ENCODE assay signal across 9 mouse cellular contexts in the genomic region with DNA sequence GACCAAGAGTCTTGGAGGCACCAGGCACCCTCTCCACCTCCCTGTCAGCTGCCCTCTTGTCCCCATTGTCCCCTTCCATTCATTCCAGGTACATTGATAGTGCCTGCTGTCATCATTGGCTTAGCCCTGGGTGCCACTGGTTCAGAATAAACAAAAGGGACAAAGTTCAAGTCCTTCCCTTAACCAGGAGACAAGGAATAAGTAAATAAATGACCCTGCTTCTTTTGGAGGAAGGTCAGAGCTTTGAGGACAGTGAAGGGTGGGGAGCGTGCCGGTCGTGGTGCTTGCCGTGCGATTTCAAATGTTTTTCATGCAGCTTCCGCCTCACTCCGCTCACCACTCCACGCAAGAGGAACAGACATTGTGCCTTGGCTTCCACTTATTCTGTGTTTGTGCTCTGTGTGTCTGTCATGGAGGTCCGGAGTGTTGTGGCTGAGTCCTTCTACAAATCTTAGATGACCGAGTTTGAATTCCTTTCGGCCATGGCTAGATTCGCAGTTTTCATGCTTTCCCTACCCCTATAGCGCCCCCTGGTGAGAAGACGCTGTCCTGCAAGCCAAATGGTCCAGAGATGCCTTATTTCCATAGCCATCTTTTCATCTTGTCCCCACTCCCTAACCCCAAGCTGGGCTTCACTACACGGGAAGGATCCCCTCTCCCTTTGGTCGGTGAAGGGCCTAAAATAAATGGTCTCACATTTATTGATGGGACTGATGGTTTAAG. TPM values are rescaled to one million over a fixed set of nuclear protein-coding genes. Genes with fewer than 3 reads are reported as not detected.
DNase-seq lines count a peak whose midpoint lies in the region; ATAC-seq and TF ChIP-seq lines count a peak whose summit lies in the region.
"Had no signal": no experiment of that assay in that cellular context is flagged by ENCODE, and none has a peak within 500 bp of the region (broad histone marks: within the 10 kb centered on the region; RNA-seq: fewer than 3 reads in every experiment).

No protein-coding gene starts in this region.

- H3K4me2 ChIP-seq in embryonic facial prominence, embryonic 13.5 days: peak overlapping the region; percentile 39
- H3K4me2 ChIP-seq in heart, embryonic 14.5 days (ENCODE audit: low read length): peak overlapping the region; percentile 42
- peak overlapping the region; percentile 43 for H3K4me2 ChIP-seq in lung, embryonic 14.5 days

- ATAC-seq in embryonic facial prominence, embryonic 13.5 days (ENCODE audit: insufficient number of reproducible peaks, insufficient read depth, low FRiP score, low TSS enrichment, low read depth): no peak
- ATAC-seq in heart, embryonic 14.5 days (ENCODE audit: insufficient number of reproducible peaks, insufficient read depth, low FRiP score, low read depth): no peak
- ATAC-seq in lung, embryonic 14.5 days (ENCODE audit: insufficient read depth): 0 out of 2 replicates have a peak, but pooled peaks have one; percentile 29

- H3K9me3 ChIP-seq in E14TG2a.4 (ENCODE audit: low read length): no peaks in the 10 kb centered on the region
- no peaks in the 10 kb centered on the region for H3K9me3 ChIP-seq in embryonic facial prominence, embryonic 13.5 days
- H3K9me3 ChIP-seq in heart, embryonic 14.5 days (ENCODE audit: control insufficient read depth, low read length): no peaks in the 10 kb centered on the region
- H3K9me3 ChIP-seq in lung, embryonic 14.5 days (ENCODE audit: low read depth, low read length): no peaks in the 10 kb centered on the region

- H3K4me3 ChIP-seq in E14TG2a.4 (replicated peaks; ENCODE audit: low read length): no peak overlapping the region
- H3K4me3 ChIP-seq in embryonic facial prominence, embryonic 13.5 days: no peak overlapping the region
- no peak overlapping the region for H3K4me3 ChIP-seq in heart, embryonic 14.5 days (ENCODE audit: control insufficient read depth in 1 of 2, insufficient read depth in 1 of 2, low read depth in 1 of 2, low read length in 2 of 2)
- no peak overlapping the region for H3K4me3 ChIP-seq in lung, embryonic 14.5 days (ENCODE audit: low read depth, low read length)

- peak; percentile 90 for DNase-seq in adrenal gland, postnatal 14 days
- DNase-seq in layer of hippocampus, adult 11-12 months (ENCODE audit: low spot score): peak; percentile 90
- DNase-seq in lung, embryonic 14.5 days: peak; percentile 87
- peak; percentile 83 for DNase-seq in right cerebral cortex, postnatal 14 days
- DNase-seq in urinary bladder, postnatal 14 days (ENCODE audit: low spot score): peak; percentile 83

- no peak overlapping the region for H3K27ac ChIP-seq in embryonic facial prominence, embryonic 13.5 days
- no peak overlapping the region for H3K27ac ChIP-seq in heart, embryonic 14.5 days (replicated peaks in 1 of 2; ENCODE audit: control insufficient read depth in 1 of 2, insufficient read depth in 1 of 2, low read depth in 2 of 2, low read length in 2 of 2)
- H3K27ac ChIP-seq in lung, embryonic 14.5 days (ENCODE audit: low read depth): no peak overlapping the region
- H3K27ac ChIP-seq: macrophage had no signal

- H3K9ac ChIP-seq in embryonic facial prominence, embryonic 13.5 days: no peak overlapping the region
- H3K9ac ChIP-seq in heart, embryonic 14.5 days (ENCODE audit: low read length): no peak overlapping the region
- no peak overlapping the region for H3K9ac ChIP-seq in lung, embryonic 14.5 days

- peaks cover 21% of the 10 kb centered on the region for H3K36me3 ChIP-seq in E14TG2a.4 (ENCODE audit: insufficient read depth, low read length)
- 0 out of 2 replicates have a peak, but pooled peaks cover 5% of the 10 kb centered on the region for H3K36me3 ChIP-seq in embryonic facial prominence, embryonic 13.5 days
- H3K36me3 ChIP-seq in heart, embryonic 14.5 days (ENCODE audit: control insufficient read depth, insufficient read depth, low read length): 0 out of 2 replicates have a peak, but pooled peaks cover 4% of the 10 kb centered on the region
- H3K36me3 ChIP-seq in lung, embryonic 14.5 days (ENCODE audit: insufficient read depth): no peaks in the 10 kb centered on the region

- peaks cover 35% of the 10 kb centered on the region for H3K4me1 ChIP-seq in E14TG2a.4 (replicated peaks; ENCODE audit: low read depth, low read length)
- H3K4me1 ChIP-seq in embryonic facial prominence, embryonic 13.5 days: peaks cover 7% of the 10 kb centered on the region
- H3K4me1 ChIP-seq in heart, embryonic 14.5 days (ENCODE audit: control insufficient read depth in 2 of 2, insufficient read depth in 2 of 2, low read length in 2 of 2): peaks cover 6 to 22% of the 10 kb centered on the region in 2 experiments
- peaks cover 6% of the 10 kb centered on the region; the same call in 1 of the 2 replicates for H3K4me1 ChIP-seq in lung, embryonic 14.5 days (ENCODE audit: insufficient read depth)

- peak; percentile 90 for TF ChIP-seq CTCF in E14TG2a.4 (conservative IDR thresholded peaks at IDR 0.05; ENCODE audit: low read length)
- peak; percentile 93 for TF ChIP-seq CTCF in lung, embryonic 14.5 days (IDR thresholded peaks at IDR 0.05; ENCODE audit: low read depth)

- H3K27me3 ChIP-seq in E14TG2a.4 (ENCODE audit: insufficient read depth, low read length): peaks cover 4% of the 10 kb centered on the region; the same call in 1 of the 2 replicates
- no peaks in the 10 kb centered on the region for H3K27me3 ChIP-seq in embryonic facial prominence, embryonic 13.5 days
- no peaks in the 10 kb centered on the region for H3K27me3 ChIP-seq in heart, embryonic 14.5 days (ENCODE audit: control insufficient read depth, insufficient read depth, low read length)
- no peaks in the 10 kb centered on the region for H3K27me3 ChIP-seq in lung, embryonic 14.5 days (ENCODE audit: insufficient read depth, low read length)

- WGBS in embryonic facial prominence, embryonic 13.5 days: 41% methylated on average over 16 of the region's 16 CpGs
- WGBS in heart, embryonic 14.5 days: 38% methylated on average over 16 of the region's 16 CpGs
- 34% methylated on average over 16 of the region's 16 CpGs for WGBS in lung, embryonic 14.5 days

RNA-seq across cellular contexts. Expression of gene Bloc1s4, which starts 6.2 kb away (rescaled TPM):
- 23.7 and 27.2 TPM in 2 replicates for total RNA-seq in adrenal gland, postnatal 14 days (2021)
- polyA plus RNA-seq in embryonic facial prominence, embryonic 13.5 days (2015; fragmentation: Nextera tagmentation; extraction: Ambion mirVana): 28.3 and 29.6 TPM in 2 replicates
- 19.9 and 22.7 TPM in 2 replicates for polyA plus RNA-seq in heart, embryonic 14.5 days (2014; fragmentation: Nextera tagmentation; extraction: Ambion mirVana)
- polyA plus RNA-seq in lung, embryonic 14.5 days (2014; fragmentation: Nextera tagmentation; extraction: Ambion mirVana): 23.2 and 23.9 TPM in 2 replicates

RNA-seq across cellular contexts. Expression of gene D5Ertd579e, which starts 46.5 kb away (rescaled TPM):
- total RNA-seq in adrenal gland, postnatal 14 days (2021): 60.2 and 61.5 TPM in 2 replicates
- polyA plus RNA-seq in embryonic facial prominence, embryonic 13.5 days (2015; fragmentation: Nextera tagmentation; extraction: Ambion mirVana): 20.0 and 20.2 TPM in 2 replicates
- polyA plus RNA-seq in heart, embryonic 14.5 days (2014; fragmentation: Nextera tagmentation; extraction: Ambion mirVana): 33.2 and 38.2 TPM in 2 replicates
- 23.7 and 25.5 TPM in 2 replicates for polyA plus RNA-seq in lung, embryonic 14.5 days (2014; fragmentation: Nextera tagmentation; extraction: Ambion mirVana)

RNA-seq across cellular contexts. Expression of gene Mrfap1, which starts 54.3 kb away (rescaled TPM):
- 550 and 571 TPM in 2 replicates for total RNA-seq in adrenal gland, postnatal 14 days (2021)
- 587 and 590 TPM in 2 replicates for polyA plus RNA-seq in embryonic facial prominence, embryonic 13.5 days (2015; fragmentation: Nextera tagmentation; extraction: Ambion mirVana)
- 390 and 410 TPM in 2 replicates for polyA plus RNA-seq in heart, embryonic 14.5 days (2014; fragmentation: Nextera tagmentation; extraction: Ambion mirVana)
- polyA plus RNA-seq in lung, embryonic 14.5 days (2014; fragmentation: Nextera tagmentation; extraction: Ambion mirVana): 568 and 573 TPM in 2 replicates
